Mouse (Mus musculus) R1 (cell line): ENCODE results near the gene Tctn3.

ENCODE experiments used
- DNase-seq: peaks from one replicate; pipeline ENCODE4 v3.0.0-alpha.2; 2018; ENCODE audit warnings: low read depth, low spot score

The Tctn3 gene

DNA sequence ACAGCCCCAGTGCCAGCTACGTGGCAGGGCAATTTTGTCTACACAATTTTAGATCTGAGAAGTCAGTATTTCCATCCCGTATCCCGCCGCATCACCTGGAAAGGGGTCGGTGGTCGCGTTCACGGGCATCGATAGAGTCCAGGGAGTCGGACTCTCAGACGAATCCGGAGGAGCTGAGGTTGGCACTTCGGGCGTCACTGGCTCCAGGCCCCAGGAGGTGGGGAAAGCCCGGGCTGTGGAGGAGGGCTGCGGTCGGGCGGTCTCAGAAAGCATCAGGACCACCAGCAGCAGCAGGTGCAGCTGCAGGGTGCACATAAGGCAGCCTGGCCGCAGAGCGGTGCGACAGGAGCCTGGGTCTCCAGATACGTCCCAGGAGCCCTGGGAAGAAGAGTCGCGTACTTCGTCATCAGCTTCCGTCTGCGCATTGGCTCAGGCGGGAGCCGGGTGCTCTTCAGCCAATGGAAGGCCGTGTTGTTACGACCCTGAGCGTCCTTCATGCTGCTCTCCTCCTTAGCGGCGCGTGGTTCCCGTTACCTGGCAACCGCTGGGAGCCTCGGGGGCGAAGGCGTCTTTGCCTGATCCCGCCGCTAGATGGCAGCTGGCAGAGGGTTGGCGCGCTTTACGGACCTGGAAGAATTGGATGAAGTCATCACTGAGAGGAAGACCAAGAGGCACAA, at the start of gene Tctn3, which contains the start of gene Entpd1:
TSS of gene Tctn3 (minus strand) at position 404 of the 677 bp plus-strand sequence.
TSS of gene Entpd1 (plus strand) at position 537 of the 677 bp plus-strand sequence.
- DNase-seq = peak; percentile 98

DNA sequence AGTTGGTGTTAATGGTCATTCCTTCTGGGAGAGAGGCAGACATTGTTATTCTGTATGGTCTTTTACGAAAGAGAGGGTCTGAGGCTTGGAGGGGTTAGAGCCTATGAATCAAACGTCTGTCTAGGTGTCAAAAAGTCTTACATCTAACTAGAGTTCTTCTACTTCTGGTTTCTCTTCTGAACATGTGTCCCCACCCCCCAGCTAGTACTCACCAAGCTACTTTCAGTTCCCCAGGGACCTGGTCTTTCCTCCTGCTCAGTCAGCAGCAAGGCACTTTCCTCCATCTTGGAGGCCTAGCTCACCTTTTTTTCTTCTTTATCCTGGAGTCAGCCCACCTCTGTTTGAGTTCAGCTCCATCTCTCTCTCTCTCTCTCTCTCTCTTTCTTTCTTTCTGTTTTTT, 49.1 kb upstream of the Tctn3 start:
- DNase-seq = no peak

DNA sequence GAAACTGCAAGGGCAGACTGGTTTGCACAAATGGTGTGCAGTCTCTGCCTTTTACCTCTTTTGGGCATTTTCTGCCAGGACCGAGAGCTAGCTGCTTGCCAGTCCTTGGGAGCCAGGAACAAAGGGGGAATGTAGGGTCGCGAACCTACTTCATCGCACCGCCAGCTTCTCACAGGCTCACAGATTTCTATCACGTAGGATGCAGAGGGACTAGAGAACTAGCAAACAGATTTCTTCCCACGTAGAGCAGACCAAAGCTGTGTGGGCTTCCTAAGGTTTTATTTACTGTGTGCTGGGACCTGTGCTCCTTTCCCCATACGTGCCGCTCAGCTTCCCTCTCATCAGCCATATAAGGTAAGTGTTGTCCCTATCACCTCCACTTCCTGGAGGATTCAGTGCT, 48.5 kb upstream of the Tctn3 start:
- no peak for DNase-seq

DNA sequence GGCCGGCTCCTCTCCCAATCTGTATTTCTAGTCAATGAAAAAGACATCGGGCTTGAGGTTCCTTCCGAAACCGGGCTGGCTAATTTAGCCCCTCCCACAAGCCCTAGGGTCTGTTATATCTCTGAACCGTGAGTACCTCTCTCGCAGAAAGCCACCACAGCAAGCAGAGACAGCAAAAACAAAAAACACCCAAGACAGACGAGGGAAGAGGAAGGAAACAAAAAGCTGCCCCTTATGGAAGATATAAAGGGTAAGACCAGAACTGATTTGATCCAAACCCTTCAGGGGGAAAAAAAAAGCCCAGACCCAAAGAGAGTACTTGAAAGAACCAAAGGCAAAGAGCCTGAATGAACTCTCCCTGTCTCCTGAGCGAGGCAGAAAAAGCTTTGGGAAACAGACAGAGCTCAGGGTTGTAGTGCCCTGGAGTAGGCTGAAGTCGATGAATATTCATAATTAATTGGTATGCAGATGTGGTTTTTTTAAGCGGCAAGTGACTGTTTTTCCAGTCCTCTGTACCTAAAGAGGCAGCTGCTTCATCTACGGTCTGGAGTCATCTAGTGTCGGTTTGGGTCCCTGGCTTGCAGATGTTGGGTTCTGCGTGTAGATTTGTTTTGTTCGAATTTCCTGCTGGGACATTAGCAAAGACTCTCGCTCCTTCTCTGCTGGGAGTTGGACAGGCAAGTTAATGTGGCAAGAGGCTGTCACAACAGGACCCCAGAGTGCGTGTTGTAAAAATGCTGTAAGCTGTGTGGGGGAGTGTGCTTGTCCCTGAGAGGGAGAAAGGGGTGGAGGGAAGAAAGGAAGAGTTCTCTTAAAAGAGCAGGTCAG, 47.8 kb upstream of the Tctn3 start:
- peak; percentile 26 for DNase-seq

DNA sequence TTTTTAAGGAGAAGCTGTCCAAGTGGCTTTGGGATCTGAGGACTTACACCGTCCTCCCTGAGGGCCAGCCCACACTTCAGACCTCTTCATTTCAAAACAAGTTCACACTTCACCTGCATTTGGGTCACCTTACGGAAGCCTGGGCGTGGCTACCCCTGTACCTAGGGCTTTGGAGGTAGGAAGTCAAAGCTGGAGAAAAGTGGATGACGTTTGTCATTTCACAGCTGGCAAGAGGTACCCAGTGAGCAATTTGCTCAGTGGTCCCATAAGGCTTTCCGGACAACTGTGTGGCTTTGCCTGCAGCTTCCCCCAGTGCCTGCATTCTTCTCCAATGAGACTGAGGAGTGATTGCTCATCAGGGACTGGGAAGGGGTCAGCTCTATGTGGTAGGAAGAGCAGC, 46.9 kb upstream of the Tctn3 start:
- DNase-seq = no peak

DNA sequence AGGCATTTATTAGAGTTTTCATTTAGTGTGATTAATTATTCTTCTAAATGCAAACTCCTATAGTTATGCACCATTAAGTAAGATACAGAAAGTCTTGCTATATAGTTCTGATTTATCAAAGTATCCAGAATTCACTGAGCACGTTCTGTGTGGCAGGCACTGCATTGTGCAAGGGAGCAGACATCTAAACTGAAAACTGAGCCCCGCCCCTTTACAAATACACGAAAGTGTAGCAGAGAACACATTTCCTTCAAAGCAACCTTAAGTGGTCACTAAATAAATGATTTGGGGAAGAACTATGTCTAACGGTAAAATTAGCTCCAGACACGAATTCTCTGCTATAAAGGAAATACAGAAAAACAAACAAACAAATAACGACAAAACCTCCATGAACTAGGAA, 46.2 kb upstream of the Tctn3 start:
- DNase-seq = no peak

DNA sequence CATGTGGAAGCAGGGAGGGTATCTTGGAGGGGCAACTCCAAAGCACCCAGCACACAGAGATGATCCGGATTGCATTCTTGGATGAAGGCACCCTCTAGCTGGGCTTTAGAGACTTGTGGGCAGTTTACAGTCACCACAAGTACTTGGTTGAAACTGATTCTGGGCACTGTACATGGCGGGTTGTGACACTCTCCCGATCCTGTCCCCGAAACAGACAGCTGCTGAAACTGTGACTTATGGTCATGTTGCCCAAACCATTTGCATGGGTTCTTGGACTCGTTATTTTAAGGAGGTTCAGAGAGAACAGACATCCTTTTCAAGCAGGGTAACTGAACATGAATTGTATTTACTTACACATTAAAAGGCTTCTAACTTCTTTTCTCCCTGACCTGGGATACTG, 44.2 kb upstream of the Tctn3 start:
- DNase-seq = no peak

DNA sequence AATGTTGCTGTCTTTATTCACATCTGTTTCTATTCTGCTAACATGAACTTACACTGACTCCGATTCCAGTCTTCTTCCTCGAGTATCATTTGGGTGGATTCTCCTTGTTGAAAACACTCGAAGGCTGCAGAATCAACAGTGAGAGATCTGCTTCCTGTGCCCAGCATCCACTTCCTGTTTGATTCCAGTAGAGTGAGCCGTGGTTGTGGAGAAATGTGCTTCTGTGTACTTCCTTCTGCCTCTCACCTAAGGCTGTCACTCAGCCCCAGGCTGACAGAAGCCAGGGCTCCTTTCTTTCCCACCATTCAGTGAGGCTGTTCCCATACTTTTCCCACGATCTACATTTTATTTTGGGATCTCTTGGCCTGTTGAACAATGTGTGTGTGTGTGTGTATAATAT, 38.1 kb upstream of the Tctn3 start:
- DNase-seq = no peak

DNA sequence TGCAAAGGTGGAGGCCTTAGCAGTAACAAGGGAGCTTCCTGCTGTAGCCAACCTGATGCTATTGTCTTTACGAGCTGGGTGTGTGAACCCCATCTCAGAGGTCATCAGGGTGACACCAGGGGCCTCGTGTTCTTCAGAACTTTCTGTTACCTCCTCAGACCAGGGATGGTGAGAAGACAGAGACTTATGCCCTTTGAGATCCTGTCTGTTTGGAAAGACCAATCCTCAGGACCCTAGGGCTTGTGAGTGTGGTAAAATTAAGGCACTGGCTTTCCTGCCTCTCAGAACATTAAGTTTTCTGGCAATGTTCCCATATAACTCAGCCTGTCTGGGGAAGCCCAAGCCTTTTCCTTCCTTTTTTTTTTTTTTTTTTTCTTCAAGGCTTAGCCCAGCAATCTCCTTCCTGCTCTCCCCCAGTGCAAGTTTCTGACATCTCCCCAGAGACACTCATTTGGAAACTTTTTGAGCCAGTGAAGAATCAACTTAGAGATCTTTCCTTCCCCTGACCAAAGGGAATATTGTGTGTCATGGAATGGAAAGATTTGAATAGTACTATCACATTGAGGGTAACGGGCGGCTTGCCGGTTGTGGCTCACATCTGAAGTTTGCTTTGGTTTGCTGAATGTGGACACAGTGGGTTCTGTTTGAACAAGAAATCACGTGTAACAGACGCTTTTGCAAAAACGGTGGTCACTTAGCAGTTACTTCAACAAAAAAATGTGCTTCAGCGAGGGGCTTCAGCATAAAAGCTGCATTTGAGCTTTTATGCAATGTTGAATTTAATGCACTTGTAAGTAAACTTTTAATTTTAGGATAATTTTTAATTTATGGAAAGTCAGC, 35.5 kb upstream of the Tctn3 start:
- DNase-seq = no peak

DNA sequence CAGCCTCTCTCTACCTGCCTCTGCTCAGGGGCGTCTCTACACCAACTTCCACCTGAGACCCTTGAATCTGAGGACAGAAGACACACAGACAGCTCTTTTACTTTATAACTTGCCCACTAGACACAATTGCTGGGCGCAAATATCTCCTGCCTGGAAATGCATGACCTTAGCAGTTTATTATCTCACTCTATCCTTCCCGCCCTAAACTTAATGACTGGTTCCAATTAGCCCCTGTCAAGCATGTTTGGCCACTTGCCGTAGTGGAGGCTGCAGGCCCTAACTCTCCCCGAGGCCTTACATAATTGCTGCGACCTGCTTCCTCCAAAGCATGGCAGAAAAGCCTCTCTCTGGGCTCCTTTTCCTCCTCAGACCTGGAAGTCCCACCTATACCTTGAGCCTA, 34.3 kb upstream of the Tctn3 start:
- DNase-seq = no peak

DNA sequence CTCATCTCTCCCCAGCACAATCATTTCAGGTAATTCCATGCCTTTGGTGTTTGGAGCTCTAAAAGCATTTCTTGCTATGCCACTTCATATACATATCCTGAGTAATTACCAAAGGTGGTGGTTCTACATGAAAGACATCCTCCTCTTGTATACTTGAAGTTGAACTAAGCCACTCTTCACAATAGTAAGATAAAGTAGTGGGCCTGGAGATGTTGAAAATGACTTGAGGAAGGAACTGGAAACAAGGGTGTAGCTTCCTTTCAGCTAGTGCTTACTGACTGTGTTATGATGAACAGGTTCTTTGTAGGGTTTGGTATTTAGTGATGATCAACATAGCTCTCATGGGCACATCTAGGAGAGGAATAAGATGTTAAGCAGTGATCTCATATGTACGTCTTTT, 31.8 kb upstream of the Tctn3 start:
- DNase-seq = no peak

DNA sequence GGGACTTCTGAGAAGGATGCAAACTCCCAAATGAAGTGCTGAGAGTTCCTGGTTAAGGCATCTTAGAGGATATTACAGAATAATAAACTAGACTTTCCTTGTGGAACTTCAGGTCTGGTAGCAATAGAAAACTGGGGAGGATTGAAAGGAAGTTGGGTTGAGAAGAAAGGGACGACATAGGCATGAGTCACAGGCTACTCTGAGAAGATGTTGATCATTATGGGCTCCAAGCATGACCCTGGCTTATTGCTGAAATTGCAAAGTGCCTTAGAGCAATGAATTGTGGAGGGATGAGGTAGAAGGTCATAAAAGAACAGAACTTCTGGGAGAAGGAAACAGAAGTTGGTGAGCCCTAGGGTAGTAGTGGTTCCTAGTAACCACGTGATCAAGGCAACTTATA, 28.8 kb upstream of the Tctn3 start:
- no peak for DNase-seq

DNA sequence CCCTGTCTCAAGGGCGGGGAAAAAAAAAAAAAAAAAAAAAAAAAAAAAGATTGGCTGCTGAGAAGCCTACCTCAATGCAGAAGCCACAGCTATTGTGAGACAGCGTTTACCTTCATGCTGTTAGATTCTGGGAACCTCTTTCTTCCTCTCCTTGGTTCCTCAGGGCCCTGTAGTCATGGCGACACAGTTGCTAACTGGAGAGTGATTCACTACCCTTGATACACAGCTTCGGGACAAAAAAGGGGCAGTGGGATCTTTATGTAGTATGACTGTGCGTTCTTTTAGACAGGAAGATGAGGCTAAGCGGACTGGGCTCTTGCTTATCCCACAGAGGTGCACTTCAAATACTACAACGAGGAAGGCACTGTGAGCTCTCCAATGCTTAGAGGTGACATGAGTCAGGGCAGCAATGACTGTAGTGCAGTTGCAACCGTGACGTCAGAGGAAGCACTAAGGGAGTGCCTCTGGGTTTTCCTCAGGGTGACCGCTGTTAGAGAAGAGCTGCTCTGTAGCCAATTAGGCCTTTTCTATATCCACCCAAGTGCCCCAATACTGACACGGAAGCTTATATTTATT, 27.8 kb upstream of the Tctn3 start:
- peak; percentile 74 for DNase-seq

DNA sequence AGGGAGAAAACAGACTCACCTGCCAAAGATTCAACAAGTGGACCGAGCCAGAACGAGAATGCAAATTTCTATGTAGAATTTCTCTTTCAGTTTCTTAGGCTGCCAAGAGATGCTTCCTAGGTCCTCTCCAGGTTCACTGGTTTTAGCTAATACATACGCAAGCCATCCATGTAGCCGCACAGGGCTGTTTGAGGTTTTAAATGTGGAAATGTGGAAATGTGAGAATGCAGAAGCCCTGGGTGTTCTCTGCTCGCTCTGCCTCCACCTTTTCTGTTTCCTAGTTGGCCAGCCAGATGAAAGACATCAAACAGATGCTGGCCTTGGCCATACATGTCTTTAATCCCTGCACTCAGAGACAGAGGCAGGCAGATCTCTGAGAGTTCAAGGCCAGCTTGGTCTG, 26.5 kb upstream of the Tctn3 start:
- DNase-seq = no peak

DNA sequence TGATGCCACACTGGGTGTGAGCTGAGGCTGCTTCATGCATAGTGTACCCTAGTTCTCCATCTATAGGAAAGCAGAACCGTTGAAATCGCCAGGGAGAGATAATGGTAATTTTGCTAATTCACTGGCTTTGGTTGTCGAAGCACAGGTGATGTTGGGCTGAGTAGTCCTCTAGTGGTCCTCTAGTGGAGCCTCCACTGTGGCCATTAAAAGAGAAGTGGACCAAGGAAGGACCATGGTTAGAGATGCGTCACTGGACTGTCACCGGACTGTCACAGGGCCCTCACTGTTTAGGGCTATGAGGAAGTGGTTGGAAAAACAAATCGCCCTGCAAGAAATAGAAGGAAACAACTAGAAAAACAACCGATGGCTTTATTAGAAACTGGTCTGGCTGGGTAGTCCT, 25.6 kb upstream of the Tctn3 start:
- no peak for DNase-seq

DNA sequence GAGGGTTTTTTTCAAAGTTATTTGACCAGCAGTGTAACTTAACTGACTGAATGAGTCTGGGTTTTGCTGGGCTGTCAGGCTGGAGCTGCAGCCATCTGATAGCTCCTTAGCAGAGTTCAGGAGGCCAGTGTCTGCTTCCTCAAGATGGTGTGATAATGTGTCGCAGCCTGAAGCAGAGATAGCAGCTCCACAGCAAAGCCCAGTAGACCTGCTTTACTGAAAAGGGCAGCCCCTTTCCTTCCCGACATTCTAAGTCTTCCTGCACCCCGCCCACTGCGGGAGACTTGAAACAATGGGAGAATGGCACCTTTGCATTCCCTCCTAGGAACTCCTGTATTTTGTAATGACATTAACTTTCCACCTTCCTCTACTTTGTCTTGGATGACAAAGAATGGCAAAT, 25.1 kb upstream of the Tctn3 start:
- DNase-seq = peak; percentile 11

DNA sequence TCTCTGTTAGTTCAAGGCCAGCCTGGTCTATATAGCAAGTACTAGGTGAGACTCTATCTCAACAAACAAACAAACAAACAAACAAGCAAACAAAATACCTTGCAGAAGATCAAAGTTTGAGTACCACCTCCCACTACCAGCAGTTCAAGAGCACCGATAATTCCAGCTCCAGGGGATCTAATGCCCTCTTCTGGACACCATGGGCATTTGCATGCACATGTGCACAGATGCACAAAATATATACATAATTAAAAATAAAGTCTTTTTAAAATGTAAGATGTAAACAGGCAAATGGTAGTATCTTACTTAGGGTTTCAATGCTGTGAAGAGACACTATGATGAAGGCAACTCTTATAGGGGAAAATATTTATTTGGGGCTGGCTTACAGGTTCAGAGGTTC, 21.1 kb upstream of the Tctn3 start:
- peak; percentile 18 for DNase-seq

DNA sequence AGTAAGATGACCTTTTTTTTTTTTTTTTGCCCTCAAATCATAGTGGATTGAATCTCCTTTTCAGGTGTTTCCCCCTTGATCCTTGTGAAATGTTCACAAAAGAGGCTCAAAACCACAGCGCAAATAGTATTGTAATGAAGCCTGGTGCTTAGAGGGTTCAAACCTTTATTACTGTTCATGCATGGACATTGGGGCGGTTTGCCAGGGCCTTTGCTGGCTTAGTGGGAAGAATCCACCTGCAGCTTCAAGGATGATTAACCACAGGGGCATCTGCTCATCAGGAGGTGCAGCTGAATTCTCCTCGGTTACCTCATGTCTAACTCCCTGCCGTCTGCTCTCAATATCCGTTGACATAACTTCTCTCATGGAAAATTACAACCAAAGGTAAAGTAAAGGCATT, 20.6 kb upstream of the Tctn3 start:
- DNase-seq = no peak

DNA sequence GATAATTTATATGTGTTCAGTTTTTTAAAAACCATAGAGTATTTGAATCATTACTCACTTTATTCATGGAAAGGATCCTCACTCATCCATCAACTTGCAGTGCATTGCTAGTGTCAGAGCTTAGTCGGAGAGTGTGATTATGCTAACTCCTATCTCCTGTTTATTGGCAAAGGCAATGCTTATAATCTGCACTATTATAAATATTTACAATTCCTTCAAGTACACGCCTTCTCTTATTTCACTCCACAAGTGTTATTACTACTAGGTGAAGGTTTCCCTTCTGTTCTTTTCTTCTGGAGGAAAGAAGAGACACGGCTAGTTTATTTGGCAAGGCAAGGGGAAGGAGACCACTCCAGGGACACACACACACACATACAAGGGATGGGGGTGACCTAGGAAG, 20.2 kb upstream of the Tctn3 start:
- no peak for DNase-seq

DNA sequence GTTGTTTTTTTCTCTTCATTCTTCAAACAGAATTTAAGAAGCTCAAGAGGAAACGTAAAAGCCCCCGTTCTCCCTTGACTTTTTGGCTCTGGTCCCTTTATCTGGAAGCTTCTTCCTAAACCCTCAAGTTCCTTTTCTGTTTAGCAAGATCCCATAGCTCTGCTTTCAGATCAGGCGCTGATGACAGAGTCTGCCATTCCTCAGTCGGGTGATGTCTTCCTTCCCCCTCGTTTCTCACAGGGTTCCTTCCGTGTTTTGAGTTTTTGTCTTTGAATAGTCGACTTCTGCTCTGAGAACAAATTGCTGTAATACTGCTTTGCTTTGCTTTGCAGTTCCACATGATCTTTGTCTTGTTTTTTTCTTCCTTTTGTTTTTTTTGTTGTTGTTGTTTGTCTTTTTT, 18.6 kb upstream of the Tctn3 start:
- DNase-seq = no peak

DNA sequence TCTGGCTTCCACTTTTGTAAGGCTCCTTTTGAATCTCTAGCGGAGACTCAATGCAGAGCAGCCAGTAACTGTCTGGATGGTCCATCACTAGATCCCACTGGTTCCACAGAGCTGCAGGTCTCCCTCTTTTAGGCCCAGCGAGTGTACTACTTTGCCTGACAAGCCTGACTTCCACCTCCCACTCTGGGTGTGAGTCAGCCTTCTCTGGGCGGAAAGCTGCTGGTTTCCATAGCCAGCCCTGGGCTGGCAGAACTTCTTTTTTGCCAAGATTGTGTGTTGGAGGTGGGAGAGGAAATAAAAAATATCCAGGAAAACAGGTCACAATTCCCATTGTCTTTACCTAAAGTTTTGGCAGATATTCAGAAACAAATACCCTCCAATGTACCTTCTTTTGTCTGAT, 18.1 kb upstream of the Tctn3 start:
- no peak for DNase-seq

DNA sequence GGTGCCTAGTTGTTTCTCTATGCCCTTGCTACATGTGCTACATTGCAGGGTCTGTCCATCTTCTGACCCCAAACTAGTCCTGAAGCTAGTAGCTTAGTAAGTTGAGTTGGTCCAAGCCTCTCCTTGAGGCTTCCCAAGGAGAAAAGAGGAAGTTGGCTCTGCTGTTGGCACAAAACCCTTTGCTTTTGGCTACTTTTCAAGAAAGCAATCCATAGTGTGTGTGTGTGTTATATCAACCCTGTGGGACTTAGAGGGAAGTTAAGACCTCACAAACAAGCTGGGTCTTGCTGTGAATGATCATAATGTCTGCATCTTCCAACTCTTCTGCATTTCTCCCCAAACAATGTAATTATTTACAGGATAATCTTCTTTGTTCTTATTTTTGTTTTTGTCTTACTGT, 16.9 kb upstream of the Tctn3 start:
- DNase-seq = no peak
